Mouse (Mus musculus) kidney, postnatal 10 days (tissue): ENCODE results near the gene Pex16.
A peak's percentile ranks its signal among the peaks of the same experiment; 100 is the strongest.
"Not testable (repeated sequence)": the region's sequence is repeated elsewhere in the genome, so short reads cannot be mapped to it uniquely, and the experiment has no call there.

Experiments used
- DNase-seq: peaks from one replicate; pipeline ENCODE4 v3.0.0; 2021; ENCODE audit warnings: mixed read lengths

Gene Pex16

DNA sequence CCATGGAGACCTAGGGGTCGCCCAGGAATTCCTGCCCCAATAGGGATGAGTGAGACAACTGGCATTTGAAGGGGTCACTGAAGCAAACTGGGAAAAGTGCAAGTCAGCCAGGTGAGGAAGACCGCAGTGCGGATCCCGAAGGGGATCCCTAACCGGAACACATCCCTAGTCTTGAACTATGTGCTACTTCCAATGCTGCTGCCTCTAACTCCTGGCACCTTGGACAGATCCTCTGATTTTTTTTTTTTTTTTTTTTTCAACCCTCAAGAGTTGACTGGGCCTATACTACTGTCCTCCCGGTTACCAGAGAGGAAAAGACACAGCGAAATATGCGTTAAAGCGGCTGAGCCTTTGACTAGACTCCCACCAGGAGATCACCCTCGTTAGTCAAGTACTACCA is 15.2 kb downstream of the Pex16 start:
- no peak for DNase-seq

GRCm38 (mm10) chr2:92390206-92390930 is 15.9 kb downstream of the Pex16 start:
- no peak for DNase-seq

DNA sequence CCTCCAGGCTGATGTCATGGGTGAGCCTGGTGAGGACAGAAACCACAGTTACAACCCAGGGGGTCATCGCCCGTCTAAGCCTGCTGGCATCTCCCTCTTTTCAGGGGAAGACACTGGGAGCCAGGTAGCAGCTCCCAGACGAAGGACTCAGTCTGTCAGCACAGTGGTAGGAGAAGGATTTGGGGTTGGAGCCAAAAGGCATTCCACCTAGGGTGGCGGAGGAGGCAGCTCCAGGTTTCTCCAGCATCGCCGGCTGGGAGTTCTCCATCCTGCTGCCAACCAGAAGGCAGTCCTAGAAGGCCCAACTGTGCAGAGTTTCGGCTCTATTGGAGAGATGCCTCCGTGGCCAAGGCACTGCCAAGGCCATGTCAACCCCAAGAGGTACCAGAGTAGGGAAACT is 16.6 kb downstream of the Pex16 start:
- DNase-seq = no peak

DNA sequence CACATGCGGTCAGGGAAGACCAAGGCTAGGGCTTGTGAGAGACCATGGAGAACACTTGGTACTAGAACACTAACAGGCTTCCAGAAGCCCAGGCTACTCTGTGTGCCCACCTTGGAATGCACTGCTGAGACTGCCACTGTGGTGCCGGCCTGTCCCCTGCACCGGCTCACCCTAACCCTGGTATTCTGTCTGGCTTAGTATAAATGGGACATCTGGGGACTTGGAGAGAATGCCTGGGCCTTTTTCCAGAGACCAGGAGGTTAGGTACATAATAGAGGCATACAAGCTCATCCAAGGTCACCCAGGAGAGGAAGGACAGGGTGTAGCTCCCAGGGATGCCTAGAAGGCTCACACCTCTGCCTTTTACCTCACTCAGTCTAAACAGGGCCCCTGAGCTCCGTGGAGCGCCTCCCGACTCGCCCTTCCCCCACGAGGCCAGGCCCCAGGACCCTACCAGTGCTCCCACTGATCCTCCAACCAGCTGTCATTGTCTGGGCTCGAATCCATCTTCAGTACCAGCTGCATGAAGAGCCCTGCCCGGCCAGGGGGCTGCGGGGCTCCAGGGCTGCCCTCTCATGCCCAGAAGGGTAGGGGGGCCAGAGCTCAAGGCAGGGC is 17.3 kb downstream of the Pex16 start:
- DNase-seq = no peak

GRCm38 (mm10) chr2:92392318-92393264 is 18.1 kb downstream of the Pex16 start:
- peak; percentile 68 for DNase-seq

GRCm38 (mm10) chr2:92395535-92395934 is 21.1 kb downstream of the Pex16 start:
- no peak for DNase-seq

GRCm38 (mm10) chr2:92397436-92397835 is 23.0 kb downstream of the Pex16 start:
- no peak for DNase-seq

- DNase-seq = not testable (repeated sequence)
These were observed 25.4 kb downstream of the Pex16 start for GRCm38 (mm10) chr2:92399877-92400276.

GRCm38 (mm10) chr2:92400682-92401081 is 26.2 kb downstream of the Pex16 start:
- DNase-seq = no peak

DNA sequence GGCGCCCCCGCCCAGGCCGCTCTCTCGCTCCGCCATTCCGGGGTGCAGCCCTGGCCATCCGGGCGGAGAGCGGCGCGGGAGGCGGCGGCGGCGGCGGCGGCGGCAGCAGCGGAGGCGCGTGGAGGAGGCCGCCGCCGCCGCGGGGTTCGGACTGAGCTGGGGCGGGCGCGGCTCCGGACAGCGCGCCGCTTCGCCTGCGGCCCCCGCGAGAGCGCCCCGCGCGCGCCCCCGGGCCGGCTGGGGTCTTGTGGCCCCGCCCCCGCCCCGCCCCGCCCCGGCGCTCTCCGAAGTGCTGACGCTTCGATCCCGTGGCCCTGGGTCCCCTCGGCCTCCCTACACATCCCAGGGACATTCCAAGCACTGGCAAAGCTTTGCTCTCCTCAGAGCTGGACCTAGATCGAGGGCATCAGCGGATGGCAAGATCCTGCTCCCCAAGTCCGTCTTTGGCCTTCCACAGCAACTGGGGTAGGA is 26.6 kb downstream of the Pex16 start, which contains the start of gene Mapk8ip1:
Gene Mapk8ip1 (minus strand): TSS at position 173 of the 471 bp plus-strand sequence.
- peak; percentile 65 for DNase-seq

- DNase-seq = no peak
These were observed 28.3 kb downstream of the Pex16 start for GRCm38 (mm10) chr2:92402591-92403326.

GRCm38 (mm10) chr2:92403776-92404319 is 29.4 kb downstream of the Pex16 start:
- no peak for DNase-seq

- DNase-seq = no peak
These were observed 30.3 kb downstream of the Pex16 start for GRCm38 (mm10) chr2:92404737-92405136.

GRCm38 (mm10) chr2:92405687-92406086 is 31.2 kb downstream of the Pex16 start:
- no peak for DNase-seq

DNA sequence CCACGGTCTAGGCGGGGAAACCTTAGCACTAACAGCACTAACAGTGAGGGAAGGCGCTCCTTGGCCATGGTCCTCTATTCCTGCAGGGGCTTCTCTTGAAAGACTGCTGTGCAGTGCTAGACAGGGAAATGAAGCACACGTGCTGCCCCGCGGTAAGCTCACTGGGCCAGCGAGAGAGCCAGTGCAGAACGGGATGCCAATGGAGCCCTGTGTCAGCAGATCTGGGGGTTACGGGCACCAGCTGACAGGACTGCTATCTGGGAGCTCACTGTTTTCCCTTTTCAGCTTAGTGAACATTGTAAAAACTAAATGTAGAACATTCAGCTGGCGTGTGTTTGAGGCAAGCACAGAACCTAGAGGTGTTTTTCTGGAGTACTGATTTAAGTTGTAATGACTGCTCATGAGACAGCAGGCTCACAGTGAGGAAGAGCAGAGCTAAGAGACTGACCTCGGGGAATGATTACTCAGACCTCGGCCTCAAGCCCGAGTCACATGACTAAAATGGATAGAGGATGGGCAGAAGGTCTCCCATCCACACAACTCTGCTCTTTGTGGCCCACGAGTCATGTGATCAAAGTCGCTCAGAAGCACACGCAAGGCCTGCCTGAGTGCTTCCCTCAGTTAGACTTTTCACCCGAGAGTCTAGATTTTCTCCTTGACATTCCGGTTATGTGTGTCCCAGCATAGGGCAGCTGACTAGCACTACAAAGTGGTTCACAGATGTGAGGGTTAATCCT is 34.0 kb downstream of the Pex16 start:
- no peak for DNase-seq

- DNase-seq = peak; percentile 40
These were observed 37.2 kb downstream of the Pex16 start for GRCm38 (mm10) chr2:92411705-92412104.

- DNase-seq = no peak
These were observed 47.4 kb downstream of the Pex16 start for GRCm38 (mm10) chr2:92421723-92422387.

DNA sequence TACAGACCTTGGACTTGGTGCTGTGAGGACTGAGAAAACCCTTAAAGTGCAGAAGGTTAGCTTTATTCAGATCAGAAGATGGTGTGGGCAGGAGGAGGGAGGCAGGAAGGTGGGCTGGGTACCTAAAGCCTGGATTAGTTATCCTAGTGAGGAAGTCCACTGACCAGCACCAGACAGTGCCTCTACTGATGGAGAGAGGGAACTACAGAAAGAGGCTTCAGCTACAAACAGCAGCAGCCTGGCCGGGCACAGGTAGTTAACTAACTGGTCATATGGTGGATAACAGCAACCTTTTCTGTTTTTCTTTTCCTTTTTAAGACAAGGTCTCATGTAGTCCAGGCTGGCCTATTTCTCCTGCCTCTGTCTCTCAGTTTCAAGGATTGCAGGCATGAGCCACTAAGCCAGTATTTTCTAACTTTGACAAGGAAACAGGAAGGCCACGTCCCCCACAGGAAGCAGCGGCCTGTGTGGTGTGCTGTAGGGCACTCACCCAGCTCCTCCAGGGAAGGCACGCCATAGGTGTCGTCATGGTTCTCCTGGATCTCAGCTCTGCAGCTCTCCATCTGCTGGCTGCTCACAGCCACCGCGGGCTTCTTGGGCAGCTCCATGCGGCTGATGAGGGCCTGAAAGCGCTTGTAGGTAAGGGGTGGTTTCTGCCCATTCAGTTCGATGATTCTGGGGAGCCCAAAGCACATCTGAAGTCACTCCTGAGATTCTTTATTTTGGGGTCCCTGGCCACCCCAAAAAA is 48.1 kb downstream of the Pex16 start:
- DNase-seq = peak; percentile 42

- no peak for DNase-seq
These were observed 48.7 kb downstream of the Pex16 start for GRCm38 (mm10) chr2:92423156-92423555.
